Mouse (Mus musculus) liver, embryonic 11.5 days (tissue): ENCODE measurements around the gene Gm5105. TPM values are rescaled to one million over a fixed set of nuclear protein-coding genes. Genes with fewer than 3 reads are reported as not detected.

Experiments used
- ATAC-seq: fragments of 200-750 bp; cut with Nextera tagmentation; replicated peaks from 2 replicates; pipeline ENCODE4 v1.8.0; 2017; ENCODE audit warnings: moderate number of reproducible peaks, mild to moderate bottlenecking, moderate TSS enrichment, moderate library complexity; ENCODE audit not compliant: low FRiP score
- DNase-seq: peaks from one replicate; pipeline ENCODE4 v3.0.0-alpha.2; 2017; ENCODE audit warnings: low spot score
- H3K27ac ChIP-seq: fragments of 300-500 bp; sonication (generic); 2 replicates; pipeline ENCODE4 v1.5.1; 2014; ENCODE audit warnings: mild to moderate bottlenecking, low read depth, low read length, control low read depth
- H3K27me3 ChIP-seq: fragments of 300-500 bp; sonication (generic); replicated peaks from 2 replicates; pipeline ENCODE4 v1.6.1; 2014; ENCODE audit warnings: low read length, mixed read lengths; ENCODE audit not compliant: control insufficient read depth, insufficient read depth
- H3K36me3 ChIP-seq: fragments of 300-500 bp; sonication (generic); 2 replicates; pipeline ENCODE4 v1.6.1; 2014; ENCODE audit warnings: mild to moderate bottlenecking, low read length, moderate library complexity, mixed read lengths; ENCODE audit not compliant: control insufficient read depth, insufficient read depth
- H3K4me1 ChIP-seq: fragments of 300-500 bp; sonication (generic); replicated peaks from 2 replicates; pipeline ENCODE4 v1.6.1; 2014; ENCODE audit warnings: low read length, mixed read lengths; ENCODE audit not compliant: control insufficient read depth, insufficient read depth
- H3K4me2 ChIP-seq: fragments of 300-500 bp; sonication (generic); 2 replicates; pipeline ENCODE4 v1.6.1; 2014; ENCODE audit warnings: mild to moderate bottlenecking, control low read depth, moderate library complexity
- H3K4me3 ChIP-seq: fragments of 300-500 bp; sonication (generic); 2 replicates; pipeline ENCODE4 v1.5.1; 2014; ENCODE audit warnings: low read depth, low read length, control low read depth
- H3K9ac ChIP-seq: fragments of 300-500 bp; sonication (generic); 2 replicates; pipeline ENCODE4 v1.6.1; 2014; ENCODE audit warnings: low read depth, low read length, control low read depth
- H3K9me3 ChIP-seq: fragments of 300-500 bp; sonication (generic); 2 replicates; pipeline ENCODE4 v1.6.1; 2016; ENCODE audit warnings: low read length, inconsistent platforms, mixed read lengths; ENCODE audit not compliant: control insufficient read depth
- WGBS: fragments of 180-500 bp; shearing (Covaris S2); extraction: QIAGEN DNeasy Blood & Tissue Kit; methylation state at CpG from one replicate; pipeline ENCODE4 v1.1.7; 2014; 5-methylcytosine and 5-hydroxymethylcytosine counted together
- polyA plus RNA-seq: library from polyadenylated mRNA; unstranded; fragments of >200 nt; fragmentation: Nextera tagmentation; extraction: Ambion mirVana; gene quantifications from 2 replicates; pipeline ENCODE4 v1.2.1, GENCODE M21; 2014

Gene Gm5105
- polyA plus RNA-seq, 1 experiment from 2014 or later: not detected

DNA sequence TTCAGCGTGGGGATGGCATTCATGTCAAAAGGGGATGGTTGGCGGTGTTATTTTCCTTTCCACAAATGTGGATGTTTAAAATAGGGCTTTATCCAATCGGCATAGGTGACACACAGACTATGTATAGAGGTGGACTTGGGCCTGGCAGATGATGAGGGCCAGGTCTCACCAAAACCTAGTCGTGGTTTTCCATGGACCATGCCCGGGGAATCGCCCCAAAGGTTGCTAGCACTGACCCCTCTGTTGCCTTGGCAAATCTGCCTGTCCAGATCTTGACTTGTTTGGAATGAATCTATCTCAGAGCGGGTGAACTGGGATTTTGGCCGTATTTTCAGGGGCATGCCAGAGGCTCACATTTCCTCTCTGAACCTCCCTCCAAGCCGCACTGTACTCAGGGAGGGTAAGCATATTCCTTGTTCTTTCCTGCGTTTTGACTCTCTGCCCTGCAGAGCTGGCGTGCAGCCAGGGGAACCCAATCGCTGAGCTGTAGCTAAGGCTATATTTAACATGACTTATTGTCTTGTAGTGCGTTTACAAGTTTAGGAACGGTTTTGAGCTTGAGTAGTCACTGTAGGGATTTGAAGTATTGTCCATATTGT is 3.4 kb downstream of the Gm5105 start:
- H3K9ac ChIP-seq: no peak overlapping the region
- no peak overlapping the region for H3K4me2 ChIP-seq
- ATAC-seq: no peak
- no peaks in the 10 kb centered on the region for H3K9me3 ChIP-seq
- no peak overlapping the region for H3K27ac ChIP-seq
- DNase-seq: no peak
- no peaks in the 10 kb centered on the region; the same call in 1 of the 2 replicates for H3K4me1 ChIP-seq
- H3K27me3 ChIP-seq: no peaks in the 10 kb centered on the region
- 74% methylated on average over 14 of the region's 14 CpGs for WGBS
- no peak overlapping the region for H3K4me3 ChIP-seq
- no peaks in the 10 kb centered on the region for H3K36me3 ChIP-seq

- H3K4me2 ChIP-seq: no peak overlapping the region
- no peak overlapping the region for H3K9ac ChIP-seq
- no peaks in the 10 kb centered on the region; the same call in 1 of the 2 replicates for H3K4me1 ChIP-seq
- no peaks in the 10 kb centered on the region for H3K27me3 ChIP-seq
- DNase-seq (no peak), ATAC-seq (no peak)
- no peaks in the 10 kb centered on the region for H3K9me3 ChIP-seq
- no peak overlapping the region for H3K4me3 ChIP-seq
- H3K36me3 ChIP-seq: no peaks in the 10 kb centered on the region
- no peak overlapping the region for H3K27ac ChIP-seq
- 78% methylated on average over 4 of the region's 4 CpGs for WGBS
Observed at GRCm38 (mm10) chr3:138062673-138063072, 4.5 kb downstream of the Gm5105 start.

DNA sequence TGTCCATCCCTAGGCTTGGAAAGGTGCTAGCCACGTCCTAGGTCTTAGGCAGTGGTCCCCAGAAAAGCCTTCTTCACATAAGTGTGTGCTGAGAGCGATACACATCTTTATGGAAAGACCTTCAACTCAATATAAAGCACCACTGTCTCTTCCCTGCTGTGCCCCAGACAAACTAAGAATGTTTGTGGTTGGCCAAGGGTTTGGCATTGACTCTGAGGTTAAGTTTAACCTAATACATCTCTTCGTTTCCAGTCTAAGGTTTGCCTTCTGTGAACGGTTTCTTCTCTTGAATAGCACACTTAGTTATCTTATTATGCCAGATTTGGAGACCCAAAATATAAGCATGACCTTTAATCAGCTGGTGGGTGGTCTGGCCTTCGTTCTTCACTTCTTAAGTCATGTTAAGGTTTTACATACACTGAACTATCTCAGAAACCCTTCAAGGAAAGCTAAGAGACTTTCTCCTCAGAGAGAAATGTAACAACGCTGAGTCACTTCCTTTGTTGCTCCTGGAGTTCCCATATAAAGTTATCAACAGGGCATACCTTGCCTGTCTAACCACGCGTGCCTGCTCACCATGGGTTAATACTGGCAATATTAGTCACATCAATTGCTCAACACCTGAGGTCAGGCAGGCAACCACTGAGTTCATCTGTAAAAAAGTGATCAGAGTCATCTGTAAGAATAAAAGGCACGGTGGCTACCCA is 5.8 kb downstream of the Gm5105 start:
- ATAC-seq (no peak), DNase-seq (no peak)
- Histone ChIP-seq H3K9me3 (no peaks in the 10 kb centered on the region), H3K4me1 (no peaks in the 10 kb centered on the region; the same call in 1 of the 2 replicates), H3K27ac (no peak overlapping the region), H3K4me2 (no peak overlapping the region), H3K27me3 (no peaks in the 10 kb centered on the region), H3K36me3 (no peaks in the 10 kb centered on the region), H3K4me3 (no peak overlapping the region), H3K9ac (no peak overlapping the region)
- WGBS: 53% methylated on average over 9 of the region's 9 CpGs

- Histone ChIP-seq H3K27ac (no peak overlapping the region), H3K36me3 (no peaks in the 10 kb centered on the region), H3K4me1 (no peaks in the 10 kb centered on the region; the same call in 1 of the 2 replicates), H3K4me3 (no peak overlapping the region), H3K4me2 (no peak overlapping the region), H3K9ac (no peak overlapping the region), H3K27me3 (no peaks in the 10 kb centered on the region), H3K9me3 (no peaks in the 10 kb centered on the region)
- DNase-seq (no peak), ATAC-seq (peak; percentile 34)
- 61% methylated on average over 7 of the region's 7 CpGs for WGBS
Observed at GRCm38 (mm10) chr3:138060429-138060828, 6.8 kb downstream of the Gm5105 start.

- Histone ChIP-seq H3K9me3 (no peaks in the 10 kb centered on the region), H3K27ac (no peak overlapping the region), H3K4me1 (no peaks in the 10 kb centered on the region; the same call in 1 of the 2 replicates), H3K9ac (no peak overlapping the region), H3K27me3 (no peaks in the 10 kb centered on the region), H3K36me3 (no peaks in the 10 kb centered on the region), H3K4me2 (no peak overlapping the region), H3K4me3 (no peak overlapping the region)
- WGBS: 69% methylated on average over 4 of the region's 4 CpGs
- no peak for DNase-seq
- no peak for ATAC-seq
Observed at GRCm38 (mm10) chr3:138058226-138058625, 9.0 kb downstream of the Gm5105 start.

DNA sequence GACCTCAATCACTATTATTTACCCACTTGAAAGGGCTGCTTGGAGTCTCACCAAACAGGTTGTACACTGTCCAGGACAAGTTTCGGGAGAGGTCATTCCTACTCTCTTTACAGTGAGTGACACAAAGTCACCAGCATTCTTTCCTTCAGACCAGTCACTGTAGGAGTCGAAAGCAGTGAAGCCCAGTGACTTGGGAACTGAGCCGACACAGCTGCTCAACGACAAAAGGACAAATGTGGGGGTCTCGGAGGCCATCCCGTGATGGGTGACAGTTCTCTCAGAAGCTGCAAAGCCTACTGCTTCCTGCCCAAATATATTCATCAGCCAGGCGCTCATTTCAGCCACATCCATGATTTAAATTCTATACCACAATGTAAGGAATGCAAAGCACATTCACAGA is 10.2 kb downstream of the Gm5105 start:
- Histone ChIP-seq H3K4me2 (no peak overlapping the region), H3K36me3 (no peaks in the 10 kb centered on the region), H3K27me3 (no peaks in the 10 kb centered on the region), H3K4me1 (no peaks in the 10 kb centered on the region; the same call in 1 of the 2 replicates), H3K4me3 (no peak overlapping the region), H3K27ac (no peak overlapping the region), H3K9ac (no peak overlapping the region), H3K9me3 (no peaks in the 10 kb centered on the region)
- 77% methylated on average over 7 of the region's 7 CpGs for WGBS
- no peak for ATAC-seq
- DNase-seq: no peak

- ATAC-seq (no peak), DNase-seq (no peak)
- Histone ChIP-seq H3K4me3 (no peak overlapping the region), H3K4me2 (no peak overlapping the region), H3K9me3 (no peaks in the 10 kb centered on the region), H3K27ac (no peak overlapping the region), H3K36me3 (no peaks in the 10 kb centered on the region), H3K27me3 (no peaks in the 10 kb centered on the region), H3K4me1 (no peaks in the 10 kb centered on the region), H3K9ac (no peak overlapping the region)
- WGBS: 26% methylated on average over 4 of the region's 4 CpGs
Observed at GRCm38 (mm10) chr3:138053969-138054368, 13.2 kb downstream of the Gm5105 start.

DNA sequence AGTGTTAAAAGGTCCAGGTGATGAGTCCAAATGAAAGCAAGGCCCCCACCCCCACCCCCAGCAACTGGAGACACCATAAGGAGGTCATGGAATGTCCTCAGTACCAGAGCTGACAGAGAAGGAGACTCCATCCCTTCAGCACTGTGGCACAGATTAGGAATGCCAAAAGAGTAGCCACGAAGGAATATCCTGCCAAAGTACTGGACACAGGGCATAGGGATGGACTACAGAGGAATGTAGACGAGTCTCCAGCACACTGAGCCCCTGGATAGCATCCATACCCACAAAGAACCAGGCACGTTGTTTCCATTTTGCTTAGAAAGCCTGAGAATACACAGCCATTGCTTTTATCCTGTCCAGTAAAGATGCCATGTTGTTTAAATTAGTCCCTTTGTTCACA is 15.8 kb downstream of the Gm5105 start:
- Histone ChIP-seq H3K27me3 (no peaks in the 10 kb centered on the region), H3K4me1 (no peaks in the 10 kb centered on the region), H3K4me3 (no peak overlapping the region), H3K36me3 (no peaks in the 10 kb centered on the region), H3K9ac (no peak overlapping the region), H3K27ac (no peak overlapping the region), H3K4me2 (no peak overlapping the region), H3K9me3 (no peaks in the 10 kb centered on the region)
- ATAC-seq: no peak
- 69% methylated on average over 3 of the region's 3 CpGs for WGBS
- no peak for DNase-seq

DNA sequence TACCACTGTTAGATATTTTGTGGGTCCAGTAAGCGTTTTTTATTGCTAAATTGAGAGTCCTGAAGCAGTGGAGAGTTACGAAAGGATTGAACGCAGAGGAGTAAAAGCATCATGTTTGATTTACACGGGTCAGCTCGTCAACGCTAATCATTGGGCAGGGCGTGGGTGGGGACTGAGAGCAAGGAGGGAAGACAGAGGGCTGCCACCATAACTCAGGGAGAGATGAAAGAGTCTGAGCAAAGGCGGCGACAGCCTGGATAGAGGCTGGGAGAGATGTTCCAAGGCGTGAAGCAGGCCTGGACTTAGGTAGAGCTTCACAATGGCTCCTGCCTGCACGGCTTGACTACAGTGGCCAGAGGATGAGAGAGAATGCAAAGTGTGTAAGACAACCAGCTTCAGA is 16.4 kb downstream of the Gm5105 start:
- no peak overlapping the region for H3K4me2 ChIP-seq
- no peaks in the 10 kb centered on the region for H3K27me3 ChIP-seq
- WGBS: 74% methylated on average over 11 of the region's 11 CpGs
- no peak overlapping the region for H3K9ac ChIP-seq
- no peaks in the 10 kb centered on the region for H3K4me1 ChIP-seq
- H3K27ac ChIP-seq: no peak overlapping the region
- ATAC-seq: no peak
- no peak for DNase-seq
- H3K36me3 ChIP-seq: no peaks in the 10 kb centered on the region
- no peak overlapping the region for H3K4me3 ChIP-seq
- no peaks in the 10 kb centered on the region for H3K9me3 ChIP-seq
